Mouse (Mus musculus) midbrain, postnatal 0 days (tissue): ENCODE measurements around the gene Nt5e. TPM values are rescaled to one million over a fixed set of nuclear protein-coding genes. Genes with fewer than 3 reads are reported as not detected.
"Not testable (repeated sequence)": the region's sequence is repeated elsewhere in the genome, so short reads cannot be mapped to it uniquely, and the experiment has no call there.

Experiments
- ATAC-seq: fragments of 200-750 bp; cut with Nextera tagmentation; 2 replicates; pipeline ENCODE4 v1.8.0; 2017; ENCODE audit warnings: moderate number of reproducible peaks, mild to moderate bottlenecking, moderate TSS enrichment, moderate library complexity; ENCODE audit not compliant: low FRiP score
- DNase-seq: peaks from one replicate; pipeline ENCODE4 v3.0.0-alpha.2; 2015; ENCODE audit warnings: low spot score
- H3K27ac ChIP-seq: fragments of 300-500 bp; sonication (generic); 2 replicates; pipeline ENCODE4 v1.5.1; 2014; ENCODE audit warnings: low read depth, mild to moderate bottlenecking, low read length, mixed read lengths
- H3K27me3 ChIP-seq: fragments of 300-500 bp; sonication (generic); 2 replicates; pipeline ENCODE4 v1.6.1; 2014; ENCODE audit warnings: low read length, control low read depth, mixed read lengths; ENCODE audit not compliant: insufficient read depth
- H3K36me3 ChIP-seq: fragments of 300-500 bp; sonication (generic); 2 replicates; pipeline ENCODE4 v1.6.1; 2014; ENCODE audit warnings: low read length, control low read depth, mixed read lengths; ENCODE audit not compliant: insufficient read depth
- H3K4me1 ChIP-seq: fragments of 300-500 bp; sonication (generic); 2 replicates; pipeline ENCODE4 v1.6.1; 2014; ENCODE audit warnings: mild to moderate bottlenecking, control low read depth, antibody characterized with exemption, low read length, mixed read lengths; ENCODE audit not compliant: insufficient read depth
- H3K4me2 ChIP-seq: fragments of 300-500 bp; sonication (generic); 2 replicates; pipeline ENCODE4 v1.6.1; 2014; ENCODE audit warnings: low read depth, mild to moderate bottlenecking, low read length, mixed read lengths; ENCODE audit not compliant: poor library complexity, severe bottlenecking
- H3K4me3 ChIP-seq: fragments of 300-500 bp; sonication (generic); 2 replicates; pipeline ENCODE4 v1.5.1; 2014; ENCODE audit warnings: low read depth, mild to moderate bottlenecking, low read length, moderate library complexity
- H3K9ac ChIP-seq: fragments of 300-500 bp; sonication (generic); replicated peaks from 2 replicates; pipeline ENCODE4 v1.6.1; 2014; ENCODE audit warnings: mild to moderate bottlenecking, low read length, moderate library complexity, mixed read lengths; ENCODE audit not compliant: poor library complexity, severe bottlenecking
- H3K9me3 ChIP-seq: fragments of 300-500 bp; sonication (generic); 2 replicates; pipeline ENCODE4 v1.6.1; 2016; ENCODE audit warnings: low read length, control low read depth
- CTCF ChIP-seq: IDR thresholded peaks from 2 replicates; pipeline ENCODE4 v1.5.1; 2016; ENCODE audit warnings: antibody characterized with exemption, mild to moderate bottlenecking
- WGBS: fragments of 180-500 bp; shearing (Covaris S2); extraction: QIAGEN DNeasy Blood & Tissue Kit; methylation state at CpG from one replicate; pipeline ENCODE4 v1.1.7; 2014; 5-methylcytosine and 5-hydroxymethylcytosine counted together
- polyA plus RNA-seq: library from polyadenylated mRNA; unstranded; fragments of >200 nt; fragmentation: Nextera tagmentation; extraction: Ambion mirVana; gene quantifications from 2 replicates; pipeline ENCODE4 v1.2.1, GENCODE M21; 2015
- total RNA-seq: library from RNA; depleted of rRNA; stranded (reverse); fragments of >200 nt; gene quantifications from 2 replicates; pipeline ENCODE4 v1.2.3, GENCODE M21; 2014

The Nt5e gene
- total and polyA plus RNA-seq, 2 experiments from 2014 or later = 2.2 to 5.3 TPM

DNA sequence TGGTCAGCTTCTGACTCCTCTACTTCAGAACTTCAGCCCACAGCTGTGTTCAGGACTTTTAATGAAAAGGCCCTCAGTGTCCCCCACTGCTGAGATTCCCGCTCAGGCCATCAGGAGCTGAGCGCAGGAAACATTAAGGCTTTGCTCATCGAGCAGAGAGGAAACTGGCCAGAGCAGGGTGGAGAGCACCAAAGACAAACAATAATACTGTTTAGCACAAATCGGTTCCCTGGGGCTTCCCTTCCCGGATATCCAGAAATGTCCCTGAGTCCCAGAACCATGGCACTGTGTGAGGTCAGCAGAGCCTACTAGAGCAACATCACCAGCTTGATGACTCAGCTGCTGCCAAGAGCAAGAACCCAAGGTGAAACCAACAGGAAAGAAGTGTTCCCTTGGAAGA, 30.7 kb upstream of the Nt5e start:
- Histone ChIP-seq H3K27ac (no peak overlapping the region), H3K4me3 (no peak overlapping the region), H3K4me2 (no peak overlapping the region), H3K4me1 (no peaks in the 10 kb centered on the region), H3K9ac (no peak overlapping the region), H3K9me3 (no peaks in the 10 kb centered on the region), H3K27me3 (no peaks in the 10 kb centered on the region), H3K36me3 (no peaks in the 10 kb centered on the region)
- 80% methylated on average over 5 of the region's 5 CpGs for WGBS
- no peak for TF ChIP-seq CTCF
- DNase-seq = no peak
- ATAC-seq = no peak

DNA sequence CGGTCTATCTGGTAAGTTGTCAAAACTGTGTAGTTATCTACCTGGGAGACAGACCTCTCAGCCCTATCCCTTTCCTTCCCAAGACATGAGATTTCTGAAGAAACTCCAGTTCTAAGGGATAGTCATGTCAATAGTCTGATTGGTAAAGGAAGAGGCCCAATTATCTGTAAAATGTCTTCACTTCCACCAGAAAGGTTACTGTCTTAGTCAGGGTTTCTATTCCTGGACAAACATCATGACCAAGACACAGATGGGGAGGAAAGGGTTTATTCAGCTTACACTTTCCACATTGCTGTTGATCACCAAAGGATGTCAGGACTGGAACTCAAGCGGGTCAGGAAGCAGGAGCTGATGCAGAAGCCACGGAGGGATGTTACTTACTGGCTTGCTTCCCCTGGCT, 29.8 kb upstream of the Nt5e start:
- not testable (repeated sequence) for H3K9ac ChIP-seq, ATAC-seq, H3K4me2 ChIP-seq, H3K27me3 ChIP-seq, H3K4me3 ChIP-seq, DNase-seq, H3K27ac ChIP-seq, H3K9me3 ChIP-seq, H3K4me1 ChIP-seq, H3K36me3 ChIP-seq
- WGBS = 92% methylated on average over 3 of the region's 3 CpGs

DNA sequence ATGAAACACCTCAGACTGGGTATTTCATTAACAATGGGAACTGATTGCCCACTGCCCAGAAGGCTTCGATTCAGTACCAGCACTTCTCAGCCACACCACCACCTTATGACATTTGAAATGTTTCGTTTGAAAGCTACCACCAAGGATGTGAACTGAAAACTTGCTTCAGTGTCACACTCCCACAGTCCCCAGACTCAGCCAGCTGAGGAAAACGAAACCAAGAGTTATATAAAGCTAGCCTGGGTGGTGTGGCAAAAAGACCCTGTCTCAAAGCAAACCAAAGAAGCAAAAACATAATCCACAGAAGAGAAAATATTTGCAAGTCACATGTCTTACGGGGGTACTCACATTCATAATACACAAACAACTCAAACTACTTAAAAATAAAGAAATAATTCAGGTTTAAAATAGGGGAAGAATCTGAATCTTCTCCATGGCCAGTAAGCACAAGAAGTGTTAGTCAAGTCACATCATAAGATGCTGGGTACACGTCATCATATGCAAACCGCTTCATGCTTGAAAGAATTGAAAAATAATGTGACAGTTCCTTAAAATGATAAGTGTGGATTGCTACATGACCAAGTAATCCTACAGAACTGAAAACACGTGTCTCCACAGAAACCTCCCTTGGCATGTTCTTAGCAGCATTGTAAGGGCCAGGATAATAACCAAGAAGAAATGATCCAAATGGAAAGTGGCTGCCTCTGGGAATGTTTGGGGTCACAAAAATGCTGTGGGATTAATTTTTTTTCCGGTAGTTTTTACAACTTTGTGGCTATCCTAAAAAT, 28.9 kb upstream of the Nt5e start:
- Histone ChIP-seq H3K4me2 (no peak overlapping the region), H3K4me3 (no peak overlapping the region), H3K9ac (no peak overlapping the region), H3K9me3 (no peaks in the 10 kb centered on the region), H3K36me3 (no peaks in the 10 kb centered on the region), H3K27me3 (no peaks in the 10 kb centered on the region), H3K27ac (no peak overlapping the region), H3K4me1 (no peaks in the 10 kb centered on the region)
- DNase-seq (no peak), ATAC-seq (no peak)
- 77% methylated on average over 8 of the region's 8 CpGs for WGBS
- TF ChIP-seq CTCF = no peak

DNA sequence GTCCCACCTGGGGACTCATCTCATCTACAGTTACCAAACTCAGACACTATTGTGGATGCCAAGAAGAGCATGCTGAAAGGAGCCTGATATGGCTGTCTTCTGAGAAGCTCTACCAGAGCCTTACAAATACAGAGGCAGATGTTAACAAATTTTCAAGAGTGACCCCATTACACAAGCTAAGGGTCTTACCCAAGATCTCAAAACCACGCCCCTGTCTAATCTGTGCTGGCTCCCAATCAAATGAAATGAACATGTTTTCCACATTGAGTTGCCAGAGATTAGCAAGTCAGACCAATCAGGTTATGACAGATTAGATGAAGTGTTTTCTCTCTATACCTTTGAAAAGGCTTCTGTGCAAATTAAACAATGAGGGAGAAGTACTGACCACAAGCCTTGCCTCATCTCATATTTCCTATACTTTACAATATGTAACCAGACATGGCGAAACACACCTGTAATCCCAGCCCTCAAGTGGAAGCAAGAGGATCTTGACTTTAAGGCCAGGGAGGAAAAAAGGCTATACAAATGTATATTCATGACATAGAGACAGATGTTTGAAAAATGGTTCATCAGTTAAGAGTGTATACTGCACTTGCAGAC, 19.9 kb upstream of the Nt5e start:
- ATAC-seq = no peak
- H3K36me3 ChIP-seq = no peaks in the 10 kb centered on the region
- H3K27ac ChIP-seq = no peak overlapping the region
- 94% methylated on average over 2 of the region's 2 CpGs for WGBS
- no peaks in the 10 kb centered on the region for H3K4me1 ChIP-seq
- H3K4me3 ChIP-seq = no peak overlapping the region
- H3K9me3 ChIP-seq = no peaks in the 10 kb centered on the region
- DNase-seq = no peak
- no peak for TF ChIP-seq CTCF
- H3K27me3 ChIP-seq = no peaks in the 10 kb centered on the region
- H3K9ac ChIP-seq = no peak overlapping the region
- no peak overlapping the region for H3K4me2 ChIP-seq

DNA sequence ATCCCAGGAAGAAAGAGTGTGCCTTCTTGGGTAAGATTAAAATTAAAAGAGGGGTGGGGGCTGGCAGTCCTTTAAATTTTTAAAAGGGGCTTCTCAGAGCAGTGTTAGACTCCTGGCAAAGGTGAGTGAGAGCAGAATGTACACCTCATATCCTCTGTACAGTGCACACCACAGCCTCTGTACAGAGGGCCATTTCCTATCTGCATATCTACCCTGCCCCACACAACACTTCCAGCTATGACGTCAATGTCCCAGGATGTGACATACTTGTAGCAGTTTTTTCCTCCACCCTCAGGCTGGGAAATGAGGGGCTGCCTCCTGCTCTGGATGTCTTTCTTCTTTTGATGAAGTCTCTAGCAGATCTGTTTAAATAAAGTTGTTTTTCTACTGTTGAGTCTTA, 17.9 kb upstream of the Nt5e start:
- H3K9me3 ChIP-seq = no peaks in the 10 kb centered on the region
- WGBS = 76% methylated on average over 1 of the region's 1 CpGs
- H3K36me3 ChIP-seq = no peaks in the 10 kb centered on the region
- no peak overlapping the region for H3K4me2 ChIP-seq
- TF ChIP-seq CTCF = no peak
- no peak for DNase-seq
- no peak for ATAC-seq
- H3K27me3 ChIP-seq = no peaks in the 10 kb centered on the region
- H3K4me1 ChIP-seq = no peaks in the 10 kb centered on the region
- H3K9ac ChIP-seq = no peak overlapping the region
- H3K4me3 ChIP-seq = no peak overlapping the region
- H3K27ac ChIP-seq = no peak overlapping the region

DNA sequence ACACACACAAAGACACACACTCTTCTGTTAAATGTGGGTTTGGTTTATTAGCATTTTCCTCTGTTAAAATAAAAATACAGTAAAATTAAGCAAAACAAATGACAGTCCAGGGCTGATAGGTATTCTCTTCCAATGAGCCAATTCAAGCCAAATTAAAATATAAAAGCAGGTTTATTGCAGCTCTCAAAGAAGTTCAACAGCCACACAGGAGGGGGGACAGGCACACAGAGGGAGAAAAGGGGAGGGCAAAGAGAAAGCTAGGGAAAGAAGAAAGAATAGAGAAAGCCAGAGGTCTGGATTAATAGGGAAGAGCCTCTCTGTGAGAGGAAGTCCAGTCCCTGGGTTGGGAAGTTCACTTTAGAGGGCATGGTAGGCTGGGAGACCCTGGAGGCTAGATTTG, 7.8 kb upstream of the Nt5e start:
- Histone ChIP-seq H3K4me1 (no peaks in the 10 kb centered on the region), H3K27me3 (no peaks in the 10 kb centered on the region), H3K27ac (no peak overlapping the region), H3K9ac (no peak overlapping the region), H3K4me3 (no peak overlapping the region), H3K9me3 (no peaks in the 10 kb centered on the region), H3K4me2 (no peak overlapping the region), H3K36me3 (no peaks in the 10 kb centered on the region)
- no peak for ATAC-seq
- DNase-seq = no peak
- no peak for TF ChIP-seq CTCF
